Comparison of ENCODE assay signal across 8 mouse cellular contexts in the genomic region with DNA sequence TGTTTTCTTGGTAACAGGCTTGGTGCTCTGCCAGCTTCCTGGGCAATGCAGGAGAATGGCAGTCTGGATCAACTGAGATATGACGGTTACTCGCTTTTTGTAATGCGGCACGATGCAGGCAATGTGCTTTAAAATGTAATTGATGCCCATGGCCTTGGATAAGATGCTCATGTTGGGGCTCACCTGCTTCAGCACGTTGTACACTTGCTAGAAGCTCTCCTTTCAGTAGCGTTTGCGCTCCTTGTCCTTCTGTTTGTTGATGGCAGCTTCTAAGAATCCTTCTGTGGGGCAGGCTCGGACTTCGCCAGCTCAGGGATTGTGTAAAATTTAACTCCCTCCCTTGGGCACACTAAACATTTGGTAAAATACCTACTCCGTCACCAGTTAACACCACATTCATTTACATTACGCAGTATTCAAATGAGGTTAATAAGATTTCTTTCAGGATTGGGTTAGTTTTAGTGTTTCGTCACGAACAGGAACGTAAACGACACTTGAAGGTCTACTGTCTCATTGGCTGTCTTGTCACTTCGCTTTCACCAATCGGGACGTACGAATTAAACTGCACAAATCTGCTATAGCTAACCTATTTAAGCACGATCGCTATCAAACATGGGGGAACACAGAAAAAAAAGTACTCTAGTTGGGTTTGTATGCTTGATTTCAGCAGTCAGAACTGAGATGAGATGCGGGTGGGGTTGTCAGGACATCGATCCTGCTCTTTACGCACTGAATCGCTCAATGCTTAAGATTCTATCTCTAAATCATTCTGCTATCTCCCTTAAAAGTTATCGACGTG. TPM values are rescaled to one million over a fixed set of nuclear protein-coding genes. Genes with fewer than 3 reads are reported as not detected.
A peak's percentile ranks its signal among the peaks of the same experiment; 100 is the strongest.
DNase-seq lines count a peak whose midpoint lies in the region; ATAC-seq lines count a peak whose summit lies in the region.

Gene Hist1h2be, minus strand, starts transcription at position 392 of the 799 bp plus-strand sequence.

- H3K4me2 ChIP-seq in embryonic facial prominence, embryonic 11.5 days (ENCODE audit: low read depth, low read length) = peak within 1 kb of the TSS; percentile 62
- H3K4me2 ChIP-seq in intestine, embryonic 16.5 days (ENCODE audit: low read depth, low read length) = peak within 1 kb of the TSS; percentile 91

- no peaks in the 10 kb centered on the region for H3K9me3 ChIP-seq in embryonic facial prominence, embryonic 11.5 days (replicated peaks; ENCODE audit: control insufficient read depth, low read length)
- no peaks in the 10 kb centered on the region for H3K9me3 ChIP-seq in intestine, embryonic 16.5 days (ENCODE audit: control insufficient read depth, low read length)

- peak; percentile 79 for ATAC-seq in embryonic facial prominence, embryonic 11.5 days (replicated peaks; ENCODE audit: insufficient number of reproducible peaks, low FRiP score, low TSS enrichment, low read depth)
- peak; percentile 90 for ATAC-seq in intestine, embryonic 16.5 days

- peak within 1 kb of the TSS; percentile 48 for H3K4me3 ChIP-seq in embryonic facial prominence, embryonic 11.5 days (ENCODE audit: low read depth, low read length)
- H3K4me3 ChIP-seq in intestine, embryonic 16.5 days (ENCODE audit: low read length) = peak within 1 kb of the TSS; percentile 65

- H3K27ac ChIP-seq in embryonic facial prominence, embryonic 11.5 days (replicated peaks; ENCODE audit: low read depth, low read length) = peak within 1 kb of the TSS; percentile 90
- peak within 1 kb of the TSS; percentile 97 for H3K27ac ChIP-seq in intestine, embryonic 16.5 days (ENCODE audit: low read length)

- no peaks in the 10 kb centered on the region for H3K4me1 ChIP-seq in embryonic facial prominence, embryonic 11.5 days (ENCODE audit: control insufficient read depth, insufficient read depth, low read length)
- no peaks in the 10 kb centered on the region for H3K4me1 ChIP-seq in intestine, embryonic 16.5 days (ENCODE audit: control insufficient read depth, insufficient read depth, low read length)

- H3K36me3 ChIP-seq in embryonic facial prominence, embryonic 11.5 days (replicated peaks; ENCODE audit: control insufficient read depth, insufficient read depth, low read depth, low read length) = no peaks in the 10 kb centered on the region
- no peaks in the 10 kb centered on the region for H3K36me3 ChIP-seq in intestine, embryonic 16.5 days (ENCODE audit: control insufficient read depth, insufficient read depth, low read length)

- DNase-seq in urinary bladder, adult 18-20 months (ENCODE audit: low spot score in 2 of 2) = peak; percentile 43 to 57
- DNase-seq in urinary bladder, postnatal 10 days (ENCODE audit: low spot score) = no peak
- DNase-seq in embryonic facial prominence, embryonic 11.5 days (ENCODE audit: low spot score) = peak; percentile 92
- peak; percentile 78 for DNase-seq in gonadal fat pad, adult 2 months (ENCODE audit: low read depth)
- peak; percentile 80 to 95 for DNase-seq in left cerebral cortex, postnatal 25 days (ENCODE audit: low spot score in 2 of 2)
- DNase-seq in mesoderm, embryonic 11.5 days (ENCODE audit: low read depth, low spot score) = peak; percentile 90
- DNase-seq in right cerebral cortex, postnatal 25 days = peak; percentile 72

- H3K9ac ChIP-seq in embryonic facial prominence, embryonic 11.5 days (replicated peaks; ENCODE audit: low read length) = peak within 1 kb of the TSS; percentile 77
- H3K9ac ChIP-seq in intestine, embryonic 16.5 days (ENCODE audit: low read depth, low read length) = peak within 1 kb of the TSS; percentile 83

- intact Hi-C loops in left cerebral cortex, postnatal 25 days (cut with DNase I) = loop anchor here (1.0 to 5.0 kb wide), 4 partner anchors 34 to 1904 kb away; partner anchors contain the start of genes Hist1h2af, Hist1h2ai, Hist1h2bl and Hist1h3h

- no peaks in the 10 kb centered on the region for H3K27me3 ChIP-seq in embryonic facial prominence, embryonic 11.5 days (ENCODE audit: control insufficient read depth, insufficient read depth, low read length)
- H3K27me3 ChIP-seq in intestine, embryonic 16.5 days (replicated peaks; ENCODE audit: control insufficient read depth, insufficient read depth, low read length) = no peaks in the 10 kb centered on the region

- WGBS in embryonic facial prominence, embryonic 11.5 days = 1% methylated on average over 27 of the region's 27 CpGs
- WGBS in intestine, embryonic 16.5 days = under 1% methylated on average over 27 of the region's 27 CpGs

RNA-seq across cellular contexts. Expression of gene Hist1h2be, which starts in this region (rescaled TPM):
- 2.1 and 3.1 TPM in 2 replicates for polyA plus RNA-seq in embryonic facial prominence, embryonic 11.5 days (2014; fragmentation: Nextera tagmentation; extraction: Ambion mirVana)
- 5.4 and 9.0 TPM in 2 replicates for polyA plus RNA-seq in gonadal fat pad, adult 2 months (2012; rRNA removed)
- 1.4 and 2.3 TPM in 2 replicates for polyA plus RNA-seq in intestine, embryonic 16.5 days (2015; fragmentation: Nextera tagmentation; extraction: Ambion mirVana)
- 1 to 10 TPM; 7.4 to 7.7 TPM for total RNA-seq in left cerebral cortex, postnatal 25 days (2021)
